8 mouse cellular contexts compared by ENCODE assay signal in the genomic region with DNA sequence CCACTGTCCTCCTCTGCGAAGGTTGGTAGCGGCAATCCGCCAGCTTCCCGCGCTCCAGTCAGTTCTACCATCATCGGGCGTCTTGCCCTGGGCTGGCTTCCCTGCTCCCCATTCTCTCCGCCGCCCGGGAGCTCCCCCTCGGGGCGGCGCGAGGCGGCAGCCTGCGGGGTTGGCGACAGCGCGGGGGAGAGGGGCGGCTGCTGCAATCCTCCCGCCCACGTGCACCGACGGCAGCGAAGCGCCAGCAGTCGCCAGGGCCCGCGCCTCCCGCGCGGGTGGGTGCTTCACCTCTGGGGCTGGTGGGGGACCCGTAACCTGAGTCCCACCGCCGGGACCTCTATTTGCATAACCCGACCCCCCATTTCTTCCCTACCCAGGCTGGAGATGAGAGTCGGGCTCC. TPM values are rescaled to one million over a fixed set of nuclear protein-coding genes. Genes with fewer than 3 reads are reported as not detected.
A peak's percentile ranks its signal among the peaks of the same experiment; 100 is the strongest.
DNase-seq lines count a peak whose midpoint lies in the region; ATAC-seq and TF ChIP-seq lines count a peak whose summit lies in the region.

Gene Egr2 (plus strand): TSS at position 220 of the 400 bp plus-strand sequence.

- H3K9ac ChIP-seq in heart, adult 2 months (ENCODE audit: low read depth, low read length) = 0 out of 2 replicates have a peak within 1 kb of the TSS, but pooled peaks have one; percentile 33
- H3K9ac ChIP-seq in midbrain, postnatal 0 days (replicated peaks; ENCODE audit: low read length, poor library complexity, severe bottlenecking) = no peak within 1 kb of the TSS

- no peak within 1 kb of the TSS for H3K27ac ChIP-seq in heart, adult 2 months
- no peak within 1 kb of the TSS for H3K27ac ChIP-seq in midbrain, postnatal 0 days (ENCODE audit: low read depth, low read length)

- DNase-seq in brain, embryonic 14.5 days (ENCODE audit: low read depth) = peak; percentile 34
- DNase-seq in heart, adult 2 months = peak; percentile 30 to 43
- peak; percentile 39 to 54 for DNase-seq in kidney, postnatal 4 days
- no peak for DNase-seq in midbrain, postnatal 0 days (ENCODE audit: low spot score)
- DNase-seq in urinary bladder, postnatal 36 days (ENCODE audit: low spot score in 2 of 2) = no peak

- intact Hi-C loops in heart, adult 2 months (cut with DNase I) = loop anchor here (2.0 to 5.0 kb wide), 2 partner anchors 232 to 737 kb away; no protein-coding TSS in a partner anchor

- peaks cover 90% of the 10 kb centered on the region for H3K27me3 ChIP-seq in erythroblast, embryonic 14.5 days (ENCODE audit: control insufficient read depth)
- H3K27me3 ChIP-seq in C2C12 (ENCODE audit: control insufficient read depth, insufficient read depth, insufficient read length) = no peaks in the 10 kb centered on the region
- H3K27me3 ChIP-seq in heart, adult 2 months (ENCODE audit: control insufficient read depth, insufficient read depth, low read length) = peaks cover 10% of the 10 kb centered on the region; the same call in 1 of the 2 replicates
- peaks cover 63% of the 10 kb centered on the region for H3K27me3 ChIP-seq in midbrain, postnatal 0 days (ENCODE audit: insufficient read depth, low read length)

- H3K36me3 ChIP-seq in erythroblast, embryonic 14.5 days (ENCODE audit: control insufficient read depth) = no peaks in the 10 kb centered on the region
- no peaks in the 10 kb centered on the region for H3K36me3 ChIP-seq in C2C12 (ENCODE audit: control insufficient read depth, insufficient read depth)
- H3K36me3 ChIP-seq in heart, adult 2 months (ENCODE audit: control insufficient read depth, insufficient read depth, low read length) = no peaks in the 10 kb centered on the region
- H3K36me3 ChIP-seq in midbrain, postnatal 0 days (ENCODE audit: insufficient read depth, low read length) = no peaks in the 10 kb centered on the region

- TF ChIP-seq POLR2A in brain, embryonic 14.5 days (IDR thresholded peaks at IDR 0.05; ENCODE audit: borderline replicate concordance, extremely low read depth, insufficient read depth, insufficient read length, poor library complexity, severe bottlenecking) = no peak
- TF ChIP-seq POLR2A in heart, adult 2 months (IDR thresholded peaks at IDR 0.05; ENCODE audit: insufficient read depth, low read depth, low read length) = no peak

- no peak for TF ChIP-seq EP300 in heart, adult 2 months (IDR thresholded peaks at IDR 0.05; ENCODE audit: insufficient read depth, low read depth, low read length)

- peaks cover 21% of the 10 kb centered on the region for H3K4me1 ChIP-seq in erythroblast, embryonic 14.5 days (ENCODE audit: control insufficient read depth)
- no peaks in the 10 kb centered on the region for H3K4me1 ChIP-seq in heart, adult 2 months (ENCODE audit: control insufficient read depth, insufficient read depth, low read length)
- H3K4me1 ChIP-seq in midbrain, postnatal 0 days (ENCODE audit: insufficient read depth, low read length) = peaks cover 19% of the 10 kb centered on the region

- no peaks in the 10 kb centered on the region for H3K79me3 ChIP-seq in C2C12 (ENCODE audit: low read depth)

- no peak for ATAC-seq in erythroblast, adult 5-6 weeks (replicated peaks; ENCODE audit: low FRiP score, poor library complexity, severe bottlenecking)
- no peak for ATAC-seq in midbrain, postnatal 0 days (ENCODE audit: low FRiP score)

- no peaks in the 10 kb centered on the region for H3K79me2 ChIP-seq in C2C12 (ENCODE audit: control insufficient read depth, insufficient read depth)
- H3K79me2 ChIP-seq in heart, adult 2 months (replicated peaks; ENCODE audit: control insufficient read depth, insufficient read depth, low read length) = no peaks in the 10 kb centered on the region

- no peak for TF ChIP-seq CTCF in C2C12 (IDR thresholded peaks at IDR 0.05; ENCODE audit: control insufficient read depth, insufficient read depth, insufficient read length)
- no peak; the same call in 1 of the 2 replicates for TF ChIP-seq CTCF in brain, embryonic 14.5 days (IDR thresholded peaks at IDR 0.05; ENCODE audit: borderline replicate concordance, extremely low read depth, insufficient read depth, insufficient read length)
- TF ChIP-seq CTCF in heart, adult 2 months (IDR thresholded peaks at IDR 0.05) = peak; percentile 40
- peak; percentile 39 for TF ChIP-seq CTCF in midbrain, postnatal 0 days (IDR thresholded peaks at IDR 0.05)

- peaks cover 4% of the 10 kb centered on the region; the same call in 1 of the 2 replicates for H3K9me3 ChIP-seq in erythroblast, embryonic 14.5 days (ENCODE audit: control insufficient read depth, low read length)
- no peaks in the 10 kb centered on the region for H3K9me3 ChIP-seq in midbrain, postnatal 0 days (ENCODE audit: low read length)

- peak within 1 kb of the TSS; percentile 48 for H3ac ChIP-seq in C2C12 (ENCODE audit: control insufficient read depth, insufficient read length, low read depth)

- H3K4me2 ChIP-seq in midbrain, postnatal 0 days (ENCODE audit: low read depth, low read length, poor library complexity, severe bottlenecking) = peak within 1 kb of the TSS; percentile 98

- WGBS in heart, adult 2 months = under 1% methylated on average over 36 of the region's 37 CpGs
- WGBS in midbrain, postnatal 0 days = under 1% methylated on average over 28 of the region's 37 CpGs

- peak within 1 kb of the TSS; percentile 65 for H3K4me3 ChIP-seq in erythroblast, embryonic 14.5 days (replicated peaks)
- H3K4me3 ChIP-seq in C2C12 (ENCODE audit: insufficient read depth, poor library complexity, severe bottlenecking) = peak within 1 kb of the TSS; percentile 47
- peak within 1 kb of the TSS; percentile 76 for H3K4me3 ChIP-seq in heart, adult 2 months
- H3K4me3 ChIP-seq in midbrain, postnatal 0 days (ENCODE audit: low read depth, low read length) = peak within 1 kb of the TSS; percentile 52

TF ChIP-seq in C2C12, 6 proteins besides CTCF, POLR2A, EP300 and RAD21:
- no peak for TF ChIP-seq USF1 (IDR thresholded peaks at IDR 0.05; ENCODE audit: low read depth)
- no peak for TF ChIP-seq CEBPB (IDR thresholded peaks at IDR 0.05; ENCODE audit: low read depth)
- TF ChIP-seq MYOD1 (IDR thresholded peaks at IDR 0.05; ENCODE audit: control insufficient read depth, insufficient read length, low read depth) = no peak
- no peak for TF ChIP-seq MAX (IDR thresholded peaks at IDR 0.05)
- TF ChIP-seq FOSL1 (IDR thresholded peaks at IDR 0.05; ENCODE audit: insufficient read depth, low read length, poor library complexity, severe bottlenecking) = no peak
- no peak for TF ChIP-seq MYOG (IDR thresholded peaks at IDR 0.05; ENCODE audit: control insufficient read depth, extremely low read depth, insufficient read length)

RNA-seq across cellular contexts. Expression of gene Egr2, which starts in this region (rescaled TPM):
- 0.12 TPM in 1 of 2 replicates, not detected in the other for polyA plus RNA-seq in erythroblast, embryonic 14.5 days (2012)
- not detected in 2 replicates for total RNA-seq in erythroblast, adult 5-6 weeks (2015; ENCODE audit: low replicate concordance)
- total RNA-seq in erythroblast, adult 5-6 weeks (2017; ENCODE audit: low replicate concordance) = 2.1 TPM in 1 of 2 replicates, not detected in the other
- polyA plus RNA-seq in C2C12 (2012; fragmentation: generic; extraction: Trizol) = 4.2 TPM
- polyA plus RNA-seq in brain, embryonic 14.5 days (2012; rRNA removed) = 0.39 and 1.4 TPM in 2 replicates
- under 1 TPM; 0.32 to 0.84 TPM for total RNA-seq in heart, adult 2 months (2021)
- 2.7 and 2.8 TPM in 2 replicates for polyA plus RNA-seq in heart, adult 2 months (2012; rRNA removed)
- total RNA-seq in midbrain, postnatal 0 days (2014; rRNA removed) = 0.57 and 0.60 TPM in 2 replicates
- polyA plus RNA-seq in midbrain, postnatal 0 days (2015; fragmentation: Nextera tagmentation; extraction: Ambion mirVana) = 0.35 and 0.60 TPM in 2 replicates

Comparison
In these comparisons a context has a peak if more than half of its experiments do, and no peak if none do; other contexts are left out.
1. CTCF ChIP-seq: peak in heart, adult 2 months (single experiment) and midbrain, postnatal 0 days (single experiment); none in C2C12 (single experiment) and brain, embryonic 14.5 days (single experiment).
2. DNase-seq: peak in brain, embryonic 14.5 days (single experiment), heart, adult 2 months (2 of 2) and kidney, postnatal 4 days (2 of 2); none in midbrain, postnatal 0 days (single experiment) and urinary bladder, postnatal 36 days (0 of 2).
3. Peak in every context shown above with its lines, with median percentiles within 50 percentile points of each other: H3K4me3 ChIP-seq.